Mouse (Mus musculus) G1E (cell line): ENCODE measurements at regions not wholly inside any gene's neighbourhood (a gene's known extent, or its start where the extent isn't known, plus 50 kb on each side); places are given as distances from the start of the nearest gene placed in this dataset.

Source experiments
- CTCF ChIP-seq: IDR thresholded peaks from 2 replicates; pipeline ENCODE4 v1.5.1; 2012; ENCODE audit warnings: low read depth, low read length, inconsistent platforms, mixed read lengths
- GATA1 ChIP-seq: IDR thresholded peaks from 2 replicates; pipeline ENCODE4 v1.6.1; 2012; ENCODE audit warnings: borderline replicate concordance, low read length, inconsistent platforms, mixed read lengths
- GATA2 ChIP-seq: IDR thresholded peaks from 2 replicates; pipeline ENCODE4 v1.6.1; 2012; ENCODE audit warnings: low read depth, low read length, inconsistent platforms, borderline replicate concordance
- POLR2AphosphoS5 ChIP-seq: IDR thresholded peaks from 2 replicates; pipeline ENCODE4 v1.6.1; 2012; ENCODE audit warnings: low read depth, low read length, inconsistent platforms; ENCODE audit not compliant: insufficient replicate concordance
- TAL1 ChIP-seq: conservative IDR thresholded peaks from 2 replicates; pipeline ENCODE4 v1.6.1; 2012; ENCODE audit warnings: low read depth, low read length, inconsistent platforms, mixed read lengths

DNA sequence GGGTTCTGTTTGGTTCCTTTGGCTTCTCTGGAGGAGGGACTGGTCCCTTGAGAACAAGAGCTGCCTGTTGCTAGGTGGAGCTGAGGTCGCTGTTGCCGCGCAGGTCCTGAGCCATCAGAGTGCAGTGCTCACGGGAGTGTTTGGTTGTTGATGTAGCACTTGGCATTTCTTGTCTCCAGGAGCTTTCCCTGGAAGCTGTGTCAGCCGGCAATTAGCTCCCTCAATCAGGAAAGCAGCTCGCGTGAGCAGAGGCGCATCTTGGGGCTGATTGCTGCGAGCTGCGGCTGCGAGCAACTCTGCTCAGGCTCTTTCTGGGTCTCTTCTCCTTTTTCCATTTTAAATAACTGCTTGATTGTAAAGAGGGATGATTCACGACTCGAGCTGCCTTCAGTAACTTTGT, 147.6 kb upstream of the Zc3h12a start:
- TF ChIP-seq CTCF (no peak), GATA1 (no peak), POLR2AphosphoS5 (no peak), TAL1 (no peak), GATA2 (no peak)
